Mouse (Mus musculus) forebrain, postnatal 0 days (tissue): ENCODE data around the gene Ptprn2. TPM values are rescaled to one million over a fixed set of nuclear protein-coding genes. Genes with fewer than 3 reads are reported as not detected.

Experiments
- ATAC-seq: fragments of 200-750 bp; cut with Nextera tagmentation; 2 replicates; pipeline ENCODE4 v1.8.0; 2017; ENCODE audit warnings: mild to moderate bottlenecking, moderate library complexity
- DNase-seq: peaks from one replicate; pipeline ENCODE4 v3.0.0-alpha.2; 2015
- H3K27ac ChIP-seq: fragments of 300-500 bp; sonication (generic); 2 replicates; pipeline ENCODE4 v1.5.1; 2014; ENCODE audit warnings: low read depth, mild to moderate bottlenecking, antibody characterized with exemption, low read length, moderate library complexity, mixed read lengths
- H3K27me3 ChIP-seq: fragments of 300-500 bp; sonication (generic); 2 replicates; pipeline ENCODE4 v1.6.1; 2014; ENCODE audit warnings: mild to moderate bottlenecking, low read length, mixed read lengths; ENCODE audit not compliant: insufficient read depth
- H3K36me3 ChIP-seq: fragments of 300-500 bp; sonication (generic); 2 replicates; pipeline ENCODE4 v1.6.1; 2014; ENCODE audit warnings: mild to moderate bottlenecking, moderate library complexity; ENCODE audit not compliant: insufficient read depth
- H3K4me1 ChIP-seq: fragments of 300-500 bp; sonication (generic); 2 replicates; pipeline ENCODE4 v1.6.1; 2014; ENCODE audit warnings: antibody characterized with exemption; ENCODE audit not compliant: insufficient read depth
- H3K4me2 ChIP-seq: fragments of 300-500 bp; sonication (generic); 2 replicates; pipeline ENCODE4 v1.6.1; 2014; ENCODE audit warnings: low read depth, mild to moderate bottlenecking, moderate library complexity
- H3K4me3 ChIP-seq: fragments of 300-500 bp; sonication (generic); 2 replicates; pipeline ENCODE4 v1.5.1; 2014; ENCODE audit warnings: low read depth, low read length, mixed read lengths
- H3K9ac ChIP-seq: fragments of 300-500 bp; sonication (generic); 2 replicates; pipeline ENCODE4 v1.6.1; 2014; ENCODE audit warnings: mild to moderate bottlenecking
- H3K9me3 ChIP-seq: fragments of 300-500 bp; sonication (generic); 2 replicates; pipeline ENCODE4 v1.6.1; 2016; ENCODE audit warnings: low read length
- CTCF ChIP-seq: sonication (generic); IDR thresholded peaks from 2 replicates; pipeline ENCODE4 v1.5.1; 2016; ENCODE audit warnings: antibody characterized with exemption, control low read depth, low read depth
- WGBS: fragments of 180-500 bp; shearing (Covaris S2); extraction: QIAGEN DNeasy Blood & Tissue Kit; methylation state at CpG from one replicate; pipeline ENCODE4 v1.1.7; 2014; 5-methylcytosine and 5-hydroxymethylcytosine counted together
- polyA plus RNA-seq: library from polyadenylated mRNA; unstranded; fragments of >200 nt; fragmentation: Nextera tagmentation; extraction: Ambion mirVana; gene quantifications from 2 replicates; pipeline ENCODE4 v1.2.1, GENCODE M21; 2015
- total RNA-seq: library from RNA; depleted of rRNA; stranded (reverse); fragments of >200 nt; gene quantifications from 2 replicates; pipeline ENCODE4 v1.2.3, GENCODE M21; 2014

The Ptprn2 gene
- total and polyA plus RNA-seq, 2 experiments from 2014 or later: 15.9 to 91.1 TPM

DNA sequence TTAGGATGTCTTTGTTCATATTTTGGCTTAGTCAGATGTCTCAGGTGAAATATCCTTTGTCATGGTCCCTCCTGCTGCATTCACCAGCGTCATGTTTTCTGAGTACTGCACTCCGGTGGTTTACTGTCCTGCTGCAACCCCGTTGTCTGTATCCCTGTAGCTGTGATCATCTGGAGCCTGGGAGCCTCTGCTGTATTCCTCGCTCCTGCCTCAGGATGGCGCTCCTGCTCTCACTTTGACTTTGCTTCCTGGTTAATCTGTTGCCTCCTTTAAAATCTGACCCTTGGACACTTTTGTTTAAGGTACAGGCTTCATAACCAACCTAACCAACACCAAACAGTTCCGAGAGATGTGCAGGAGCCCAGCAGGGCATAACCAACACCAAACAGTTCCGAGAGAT is 342.2 kb downstream of the Ptprn2 start:
- Histone ChIP-seq H3K4me2 (no peak overlapping the region), H3K9ac (no peak overlapping the region), H3K4me3 (no peak overlapping the region), H3K27me3 (no peaks in the 10 kb centered on the region), H3K4me1 (0 out of 2 replicates have a peak, but pooled peaks cover 3% of the 10 kb centered on the region), H3K36me3 (no peaks in the 10 kb centered on the region), H3K27ac (no peak overlapping the region), H3K9me3 (0 out of 2 replicates have a peak, but pooled peaks cover 4% of the 10 kb centered on the region)
- WGBS: 42% methylated on average over 7 of the region's 7 CpGs
- DNase-seq (peak; percentile 18), ATAC-seq (no peak)
- TF ChIP-seq CTCF: peak; percentile 54

DNA sequence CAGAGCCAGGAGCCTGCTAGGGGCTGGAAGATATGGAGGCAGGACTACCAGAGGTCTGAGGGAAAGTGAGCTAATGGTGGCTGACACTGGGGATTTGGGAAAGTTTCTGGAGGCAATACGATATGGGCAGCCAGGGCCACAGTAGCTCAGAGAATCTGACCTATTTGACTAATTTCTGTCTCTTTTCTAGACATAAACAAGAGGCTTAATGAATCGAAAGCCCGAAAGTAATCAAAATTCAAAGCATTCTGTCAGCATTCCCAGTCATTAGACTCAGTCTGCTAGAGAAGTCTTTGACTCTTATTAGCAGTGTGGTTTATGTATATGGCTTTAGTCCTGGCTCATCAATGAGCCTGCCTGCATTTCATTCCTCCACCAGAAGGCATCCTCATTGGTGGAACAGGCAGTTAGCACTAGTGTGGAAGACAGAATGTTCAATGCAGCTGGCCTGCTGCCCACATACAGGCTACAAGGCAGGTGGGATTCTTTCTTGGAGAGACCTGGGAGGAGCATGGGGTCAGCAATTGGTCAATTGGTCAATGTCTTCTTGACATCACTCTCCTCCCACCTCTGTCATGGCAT is 353.2 kb downstream of the Ptprn2 start:
- Histone ChIP-seq H3K36me3 (no peaks in the 10 kb centered on the region), H3K9ac (no peak overlapping the region), H3K9me3 (no peaks in the 10 kb centered on the region), H3K4me2 (no peak overlapping the region), H3K4me3 (no peak overlapping the region), H3K4me1 (no peaks in the 10 kb centered on the region), H3K27me3 (no peaks in the 10 kb centered on the region), H3K27ac (no peak overlapping the region)
- DNase-seq: no peak
- WGBS: 50% methylated on average over 3 of the region's 3 CpGs
- TF ChIP-seq CTCF: 0 out of 2 replicates have a peak, but pooled peaks have one; percentile 11
- no peak for ATAC-seq

DNA sequence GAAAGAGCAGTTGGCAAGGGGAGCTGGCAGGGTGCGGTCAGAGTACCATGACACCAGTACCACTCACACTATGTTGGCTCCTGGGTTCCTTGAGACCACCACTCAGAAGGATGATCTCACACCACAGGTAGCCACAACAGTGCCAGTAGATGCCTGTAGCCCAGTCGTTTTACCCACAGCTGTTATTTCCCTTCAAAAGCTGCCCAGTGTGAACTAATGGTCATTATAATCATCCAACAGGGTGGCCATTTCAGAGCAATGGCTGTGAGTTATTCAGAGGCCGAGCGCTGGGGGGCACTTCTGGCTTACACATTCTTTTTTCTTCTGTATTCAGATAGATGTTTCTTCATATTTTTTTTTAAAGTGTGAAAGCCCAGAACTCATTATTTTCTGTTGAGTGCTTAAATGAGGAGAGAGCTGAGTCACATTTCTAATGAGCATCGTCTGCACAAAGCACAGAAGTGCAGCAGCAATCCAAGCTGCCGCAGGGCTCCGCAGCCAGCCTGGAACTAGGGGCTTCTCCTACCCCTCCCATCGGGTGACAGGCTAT is 357.3 kb downstream of the Ptprn2 start:
- Histone ChIP-seq H3K9me3 (no peaks in the 10 kb centered on the region), H3K4me2 (no peak overlapping the region), H3K27ac (no peak overlapping the region), H3K4me3 (no peak overlapping the region), H3K36me3 (no peaks in the 10 kb centered on the region), H3K9ac (no peak overlapping the region), H3K4me1 (no peaks in the 10 kb centered on the region), H3K27me3 (no peaks in the 10 kb centered on the region)
- peak; percentile 27; the same call in 1 of the 2 replicates for TF ChIP-seq CTCF
- WGBS: 17% methylated on average over 8 of the region's 8 CpGs
- peak; percentile 72 for DNase-seq
- peak; percentile 90 for ATAC-seq

DNA sequence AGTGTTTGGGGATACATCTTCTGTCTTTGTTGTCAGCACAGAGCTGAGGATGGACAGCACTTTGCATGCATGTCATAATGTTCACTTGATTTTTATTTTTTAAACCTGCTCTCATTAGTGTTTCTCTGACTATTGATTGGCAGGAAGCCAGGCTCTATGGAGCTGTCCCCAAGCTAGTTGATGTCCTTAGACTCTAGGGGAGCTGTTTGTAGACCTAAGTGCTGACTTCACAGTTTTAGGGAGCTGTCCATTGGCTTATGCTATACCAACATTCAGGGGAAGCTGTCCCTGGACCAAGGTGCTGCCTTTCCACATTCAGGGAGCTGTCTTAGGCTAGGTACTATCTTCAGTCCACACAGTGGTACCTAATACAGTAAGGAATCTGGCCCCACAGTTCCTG is 360.7 kb downstream of the Ptprn2 start:
- ATAC-seq (no peak), DNase-seq (no peak)
- no peak overlapping the region for H3K27ac ChIP-seq
- no peak overlapping the region for H3K4me3 ChIP-seq
- H3K4me2 ChIP-seq: no peak overlapping the region
- no peak for TF ChIP-seq CTCF
- no peaks in the 10 kb centered on the region for H3K4me1 ChIP-seq
- H3K9me3 ChIP-seq: no peaks in the 10 kb centered on the region
- no peaks in the 10 kb centered on the region for H3K36me3 ChIP-seq
- no peaks in the 10 kb centered on the region for H3K27me3 ChIP-seq
- no peak overlapping the region for H3K9ac ChIP-seq

DNA sequence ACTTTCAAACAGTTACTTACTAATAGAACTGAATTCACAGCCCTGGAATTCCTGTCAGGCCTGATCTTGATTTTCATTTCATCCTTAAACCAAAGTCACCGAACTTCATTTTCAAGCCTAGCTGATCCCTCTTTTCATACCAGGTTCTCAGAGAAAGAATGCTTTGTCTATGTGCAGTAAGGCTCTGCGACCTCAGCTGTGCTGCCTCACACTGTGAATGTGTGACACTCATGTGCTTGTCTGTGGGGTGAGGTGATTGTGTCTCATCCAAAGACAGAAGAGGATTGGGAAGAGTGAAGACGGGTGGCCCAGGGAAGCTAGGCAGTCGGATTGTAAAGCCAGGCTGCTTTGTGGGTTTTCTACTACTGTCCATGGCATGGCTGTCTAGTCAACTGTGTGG is 361.5 kb downstream of the Ptprn2 start:
- no peak overlapping the region for H3K27ac ChIP-seq
- no peak for DNase-seq
- no peak for ATAC-seq
- no peak overlapping the region for H3K4me2 ChIP-seq
- TF ChIP-seq CTCF: no peak
- H3K9me3 ChIP-seq: no peaks in the 10 kb centered on the region
- no peak overlapping the region for H3K9ac ChIP-seq
- no peak overlapping the region for H3K4me3 ChIP-seq
- H3K27me3 ChIP-seq: no peaks in the 10 kb centered on the region
- H3K4me1 ChIP-seq: no peaks in the 10 kb centered on the region
- WGBS: 48% methylated on average over 4 of the region's 4 CpGs
- H3K36me3 ChIP-seq: no peaks in the 10 kb centered on the region

DNA sequence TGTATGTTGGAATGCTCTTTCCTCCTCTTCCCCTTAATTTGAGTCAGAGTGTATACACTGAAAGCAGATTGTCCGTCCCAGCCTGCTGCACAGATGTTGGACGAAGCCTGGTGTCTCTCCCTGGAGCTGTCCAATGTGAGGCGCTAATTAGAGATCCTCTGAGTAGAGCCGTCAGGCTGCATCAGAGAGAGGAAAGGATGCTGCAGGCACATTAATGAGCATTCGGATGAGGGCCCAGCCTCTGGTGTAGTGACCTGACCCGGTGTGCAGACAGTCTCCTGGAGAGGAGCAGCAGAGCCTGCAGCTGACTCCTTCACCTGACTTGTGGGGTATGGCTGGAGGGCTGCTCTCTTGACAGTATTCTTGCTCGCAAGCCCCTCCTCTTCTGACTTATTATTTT is 370.8 kb downstream of the Ptprn2 start:
- 44% methylated on average over 7 of the region's 7 CpGs for WGBS
- no peaks in the 10 kb centered on the region for H3K9me3 ChIP-seq
- H3K27ac ChIP-seq: no peak overlapping the region

DNA sequence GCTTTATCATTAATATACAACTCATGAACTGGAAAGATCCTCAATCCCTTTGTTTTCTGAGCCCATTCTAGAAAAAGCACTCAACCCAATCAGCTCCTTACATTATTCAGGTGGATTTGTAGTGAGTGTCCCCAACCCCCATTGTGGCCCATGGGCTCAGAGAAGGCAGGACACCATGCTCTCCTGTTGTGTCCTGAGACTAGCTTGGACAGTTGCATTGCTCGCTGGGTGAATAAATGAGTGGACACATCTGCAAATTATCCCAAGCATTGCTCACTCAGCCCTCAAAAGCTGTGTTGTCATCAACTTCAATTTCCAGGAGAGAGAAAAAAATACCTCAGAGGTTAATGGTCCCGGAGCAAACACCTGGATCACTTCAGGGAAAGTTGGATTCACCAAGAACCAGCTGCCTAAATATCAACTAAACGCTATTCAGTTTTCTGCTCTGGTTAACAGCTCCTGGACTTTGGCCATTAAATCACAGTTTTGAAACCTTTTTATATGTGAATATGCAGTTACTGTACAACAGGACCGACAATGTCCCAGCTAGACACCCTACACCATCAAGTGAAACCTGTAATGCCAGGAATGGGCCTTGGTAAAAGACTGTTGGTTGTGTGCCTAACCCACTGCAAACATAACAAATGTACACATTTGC is 376.0 kb downstream of the Ptprn2 start:
- Histone ChIP-seq H3K4me3 (no peak overlapping the region), H3K27me3 (no peaks in the 10 kb centered on the region), H3K36me3 (no peaks in the 10 kb centered on the region), H3K4me2 (no peak overlapping the region), H3K9ac (no peak overlapping the region), H3K9me3 (no peaks in the 10 kb centered on the region), H3K4me1 (no peaks in the 10 kb centered on the region), H3K27ac (no peak overlapping the region)
- ATAC-seq (no peak), DNase-seq (no peak)
- WGBS: 90% methylated on average over 4 of the region's 4 CpGs
- no peak for TF ChIP-seq CTCF

More for the DNA sequence above, 370.8 kb downstream of the Ptprn2 start:
- H3K4me1 ChIP-seq: no peaks in the 10 kb centered on the region
- no peak overlapping the region for H3K4me2 ChIP-seq
- H3K36me3 ChIP-seq: no peaks in the 10 kb centered on the region
- no peak for DNase-seq
- no peak for TF ChIP-seq CTCF
- no peak for ATAC-seq
- H3K9ac ChIP-seq: no peak overlapping the region
- no peak overlapping the region for H3K4me3 ChIP-seq
- H3K27me3 ChIP-seq: no peaks in the 10 kb centered on the region
